Mouse (Mus musculus) granulocyte monocyte progenitor cell, adult 5-6 weeks (primary cell): Measurements from ENCODE around the gene Smu1. TPM values are rescaled to one million over a fixed set of nuclear protein-coding genes. Genes with fewer than 3 reads are reported as not detected.

Source experiments
- total RNA-seq, 2 experiments: library from RNA; stranded (forward) in 1 of 2; stranded (reverse) in 1 of 2; fragments of 200-712, 200-1000 nt in 1 of 2; fragments of >200 nt in 1 of 2; fragmentation: Nextera tagmentation in 1 of 2; gene quantifications; 2 replicates each; pipeline ENCODE4 v1.2.3; 2014 to 2017

The Smu1 gene
- total RNA-seq, 2 experiments from 2014 or later, result 86.6 to 136 TPM

Other genes with a start within 250 kb of the Smu1 start
- 12.7 and 18.9 TPM in 2 replicates for gene Aptx, start 54.7 kb downstream of the Smu1 start, total RNA-seq (2014; fragmentation: Nextera tagmentation)
- gene Aptx, start 54.7 kb downstream of the Smu1 start, total RNA-seq (2017), result 12.2 and 19.9 TPM in 2 replicates
- 127 and 128 TPM in 2 replicates for gene Dnaja1, start 35.8 kb downstream of the Smu1 start, total RNA-seq (2014; fragmentation: Nextera tagmentation)
- 338 and 392 TPM in 2 replicates for gene Dnaja1, start 35.8 kb downstream of the Smu1 start, total RNA-seq (2017)
- gene B4galt1, start 96.1 kb upstream of the Smu1 start, total RNA-seq (2014; fragmentation: Nextera tagmentation), result 74.8 and 78.1 TPM in 2 replicates
- 45.0 and 45.5 TPM in 2 replicates for gene B4galt1, start 96.1 kb upstream of the Smu1 start, total RNA-seq (2017)
- gene Spink4, start 162.1 kb upstream of the Smu1 start, total RNA-seq (2014; fragmentation: Nextera tagmentation), result not detected in 2 replicates
- gene Spink4, start 162.1 kb upstream of the Smu1 start, total RNA-seq (2017), result not detected in 2 replicates
- gene Bag1, start 190.4 kb upstream of the Smu1 start, total RNA-seq (2014; fragmentation: Nextera tagmentation), result 135 and 146 TPM in 2 replicates
- 325 and 367 TPM in 2 replicates for gene Bag1, start 190.4 kb upstream of the Smu1 start, total RNA-seq (2017)
- gene Chmp5, start 190.5 kb upstream of the Smu1 start, total RNA-seq (2014; fragmentation: Nextera tagmentation), result 29.9 and 35.6 TPM in 2 replicates
- 57.8 and 87.8 TPM in 2 replicates for gene Chmp5, start 190.5 kb upstream of the Smu1 start, total RNA-seq (2017)
- 60.0 and 67.3 TPM in 2 replicates for gene Nfx1, start 213.0 kb upstream of the Smu1 start, total RNA-seq (2014; fragmentation: Nextera tagmentation)
- gene Nfx1, start 213.0 kb upstream of the Smu1 start, total RNA-seq (2017), result 63.7 and 66.7 TPM in 2 replicates